Mouse (Mus musculus): ENCODE results near the gene Dexi.

- TF ChIP-seq POLR2A (IDR thresholded peaks at IDR 0.05; ENCODE audit: insufficient read depth, low read depth, low read length) (no peak), CTCF (IDR thresholded peaks at IDR 0.05; ENCODE audit: insufficient read depth, low read depth, low read length) (no peak)
Observed at GRCm38 (mm10) chr16:10569809-10570395, 27.0 kb upstream of the Dexi start.

Data from olfactory bulb, adult 2 months (tissue).